Mouse (Mus musculus) retina, adult 2 months (tissue): ENCODE results near the gene Tbl3.

Experiments used
- DNase-seq: peaks from one replicate; pipeline ENCODE4 v3.0.0-alpha.2; 2012; ENCODE audit warnings: low read depth, low spot score

The Tbl3 gene

DNA sequence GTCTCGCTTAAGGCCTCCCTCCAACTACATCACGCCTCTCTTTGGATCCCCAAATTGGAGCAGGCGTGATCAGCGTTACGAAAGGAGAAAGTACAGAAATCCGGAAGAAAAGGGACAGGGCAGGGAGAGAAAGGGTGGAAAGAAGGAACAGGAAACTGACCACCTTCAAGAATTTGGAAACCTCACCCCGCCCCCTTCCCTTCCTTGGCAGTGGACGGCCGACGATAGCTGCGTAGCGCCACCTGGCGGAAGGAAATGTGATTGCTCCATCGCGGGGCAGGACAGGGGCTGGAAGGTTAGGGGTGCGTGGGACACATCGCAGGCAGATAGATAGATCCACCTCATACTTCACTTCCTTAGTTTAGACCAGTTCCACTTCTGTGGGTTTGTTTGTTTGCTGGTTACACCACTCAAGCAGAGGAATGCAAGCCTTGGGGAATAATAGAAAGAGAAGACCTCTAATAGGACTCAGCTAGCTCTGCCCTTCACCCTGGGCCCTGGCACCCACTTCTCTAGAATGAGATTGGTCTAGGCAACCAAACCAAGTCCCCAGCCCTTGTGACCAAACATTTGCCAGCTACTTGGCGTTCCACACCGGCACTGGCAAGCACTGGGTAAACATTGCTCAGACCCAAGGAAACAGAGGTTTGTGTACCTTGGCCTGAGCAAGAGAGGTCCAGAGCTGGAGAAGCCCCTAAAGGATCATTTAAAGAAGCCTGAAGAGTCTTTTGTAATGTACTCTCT, 53.3 kb downstream of the Tbl3 start:
- peak; percentile 47 for DNase-seq

- no peak for DNase-seq
Measured at GRCm38 (mm10) chr17:24651835-24652234, 55.6 kb downstream of the Tbl3 start.

DNA sequence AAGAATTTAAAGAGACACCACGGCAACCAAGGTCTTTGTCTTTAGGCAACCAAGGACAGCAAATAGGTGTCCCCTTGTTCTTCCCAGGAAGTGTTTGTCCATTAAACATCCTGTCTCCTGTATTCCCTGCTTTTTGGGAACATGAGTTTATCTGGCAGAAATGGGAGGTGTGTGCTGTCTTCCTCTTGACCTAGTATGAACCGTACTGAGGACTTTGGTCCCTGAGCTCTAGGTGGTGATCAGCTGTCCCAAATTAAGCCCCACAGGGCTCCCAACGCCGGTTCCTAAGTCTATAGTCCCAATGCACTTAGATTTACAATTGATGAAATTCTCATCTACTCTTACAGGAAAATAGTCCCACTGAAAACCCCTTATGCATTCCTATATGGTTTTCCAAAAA, 56.7 kb downstream of the Tbl3 start:
- no peak for DNase-seq

DNA sequence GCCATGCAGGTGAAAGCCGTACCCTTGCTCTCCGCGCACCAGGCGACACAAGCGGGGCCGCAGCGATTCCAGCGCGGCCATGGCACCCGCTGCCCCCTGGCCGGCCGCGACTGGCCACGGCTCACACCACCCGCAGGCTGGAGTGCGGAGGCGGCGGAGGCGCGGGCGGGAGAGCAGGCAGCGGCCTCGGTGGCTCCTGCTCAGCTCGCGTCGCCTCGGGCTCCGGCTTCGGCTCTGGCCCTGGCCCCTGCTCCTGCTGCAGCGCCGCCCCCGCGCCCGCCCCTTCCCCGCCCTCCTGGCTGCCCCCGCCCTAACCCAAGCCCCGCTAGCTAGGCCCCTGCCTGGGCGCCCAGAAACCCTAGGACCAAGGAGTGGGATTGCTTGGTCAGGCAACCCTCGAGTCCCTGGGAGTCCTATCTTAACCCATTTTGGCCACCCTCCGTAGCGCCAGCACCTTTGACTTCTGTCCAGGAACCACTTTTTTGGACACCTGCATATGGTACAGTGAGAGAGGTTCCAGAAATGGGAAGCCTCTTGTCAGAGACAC, 57.3 kb downstream of the Tbl3 start, which contains the start of gene Slc9a3r2:
TSS of gene Slc9a3r2 (minus strand) at position 258 of the 547 bp plus-strand sequence.
- DNase-seq: no peak

- DNase-seq: no peak
Measured at GRCm38 (mm10) chr17:24649581-24650069, 57.8 kb downstream of the Tbl3 start.

DNA sequence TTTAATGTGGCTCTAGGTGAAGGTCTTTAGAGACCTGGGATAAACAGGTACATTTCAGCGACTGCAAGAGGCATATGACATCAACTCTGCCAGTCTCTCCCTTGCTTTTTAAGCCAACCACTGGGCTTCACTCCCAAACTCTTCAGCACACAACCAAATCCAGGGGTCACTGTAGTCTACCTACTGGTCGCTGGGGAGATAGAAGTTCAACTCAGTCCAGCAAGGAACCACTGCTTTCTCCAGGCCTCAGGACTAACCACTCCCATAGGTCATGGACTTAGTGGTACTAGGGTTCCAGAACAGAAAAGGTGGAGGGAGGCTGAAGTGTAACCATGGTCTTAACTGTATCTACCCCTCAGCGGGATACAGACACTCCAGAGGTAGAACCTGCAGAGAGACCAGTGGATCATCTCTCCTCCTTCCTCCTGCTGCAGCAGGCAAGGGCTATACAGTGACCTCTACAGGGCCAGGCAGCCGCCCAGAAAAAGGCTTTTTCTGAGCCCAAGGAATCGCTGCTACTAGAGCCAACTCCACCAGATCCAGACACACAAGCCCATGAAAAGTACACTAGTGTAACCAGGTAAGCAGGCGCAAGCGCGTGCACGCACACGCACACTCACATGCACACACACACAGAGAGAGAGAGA, 58.6 kb downstream of the Tbl3 start:
- DNase-seq: no peak
